Comparison of ENCODE assay signal across 9 mouse cellular contexts in the genomic region with DNA sequence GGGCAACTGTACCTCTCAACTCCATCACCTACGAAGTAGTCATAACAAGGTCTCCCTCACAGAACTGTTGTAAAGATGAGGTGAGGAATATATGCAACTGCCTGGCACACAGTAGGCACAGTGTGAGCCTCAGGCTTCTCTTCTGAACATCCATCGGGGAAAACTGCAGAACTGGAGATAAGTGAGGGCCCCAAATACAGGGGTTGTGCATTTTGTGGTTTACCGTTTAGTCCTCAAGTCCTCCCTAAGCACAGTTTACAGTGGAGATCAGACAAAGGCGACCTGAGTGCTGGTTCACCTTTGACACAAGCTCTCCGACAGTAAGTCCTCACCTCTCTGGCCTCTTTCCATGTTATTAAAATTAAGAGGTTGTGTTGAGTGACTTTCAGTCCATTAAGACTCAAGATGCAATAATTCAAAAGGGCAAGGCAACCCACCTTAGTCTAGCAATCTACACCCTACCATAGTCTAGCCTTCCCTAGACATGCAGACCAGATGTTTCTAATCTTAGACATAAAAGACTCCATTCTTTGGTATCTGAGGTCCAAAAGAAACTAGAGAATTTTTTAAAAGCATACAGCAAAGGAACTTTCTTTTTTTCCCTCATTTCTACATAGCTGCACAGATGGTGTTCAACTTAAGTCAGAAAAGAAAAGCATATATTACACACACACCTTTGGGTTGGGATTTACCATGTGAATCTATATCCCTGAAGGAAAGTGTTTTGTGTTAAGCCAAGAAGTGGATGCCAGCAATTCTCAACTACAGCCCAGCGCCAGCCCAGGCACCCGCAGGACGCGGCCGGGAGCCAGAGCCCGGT. TPM values are rescaled to one million over a fixed set of nuclear protein-coding genes. Genes with fewer than 3 reads are reported as not detected.
DNase-seq lines count a peak whose midpoint lies in the region; ATAC-seq lines count a peak whose summit lies in the region.
"Had no signal": no experiment of that assay in that cellular context is flagged by ENCODE, and none has a peak within 500 bp of the region (broad histone marks: within the 10 kb centered on the region; RNA-seq: fewer than 3 reads in every experiment).

No protein-coding gene starts in this region.

- no peaks in the 10 kb centered on the region for H3K9me3 ChIP-seq in heart, embryonic 14.5 days (ENCODE audit: control insufficient read depth, low read length)
- no peaks in the 10 kb centered on the region for H3K9me3 ChIP-seq in embryonic facial prominence, embryonic 13.5 days
- H3K9me3 ChIP-seq in hindbrain, embryonic 15.5 days = no peaks in the 10 kb centered on the region
- H3K9me3 ChIP-seq in midbrain, embryonic 13.5 days = no peaks in the 10 kb centered on the region

- no peaks in the 10 kb centered on the region for H3K27me3 ChIP-seq in heart, embryonic 14.5 days (ENCODE audit: control insufficient read depth, insufficient read depth, low read length)
- no peaks in the 10 kb centered on the region for H3K27me3 ChIP-seq in embryonic facial prominence, embryonic 13.5 days
- H3K27me3 ChIP-seq in hindbrain, embryonic 15.5 days = no peaks in the 10 kb centered on the region
- peaks cover 9% of the 10 kb centered on the region; the same call in 1 of the 2 replicates for H3K27me3 ChIP-seq in midbrain, embryonic 13.5 days

- ATAC-seq in heart, embryonic 14.5 days (ENCODE audit: insufficient number of reproducible peaks, insufficient read depth, low FRiP score, low read depth) = no peak
- ATAC-seq in embryonic facial prominence, embryonic 13.5 days (ENCODE audit: insufficient number of reproducible peaks, insufficient read depth, low FRiP score, low TSS enrichment, low read depth) = no peak
- no peak for ATAC-seq in hindbrain, embryonic 15.5 days (ENCODE audit: low FRiP score, low read depth)
- no peak for ATAC-seq in midbrain, embryonic 13.5 days
- ATAC-seq in megakaryocyte progenitor cell, adult 5-6 weeks (replicated peaks; ENCODE audit: poor library complexity) = no peak

- no peak for DNase-seq in heart, postnatal 4 days
- DNase-seq in gastrocnemius, postnatal 25 days = no peak
- no peak for DNase-seq in cerebellum, postnatal 10 days
- DNase-seq: cerebellum, adult 11 months had no signal

- H3K27ac ChIP-seq in heart, embryonic 14.5 days (replicated peaks in 1 of 2; ENCODE audit: control insufficient read depth in 1 of 2, insufficient read depth in 1 of 2, low read depth in 2 of 2, low read length in 2 of 2) = peak overlapping the region; percentile 74
- peak overlapping the region; percentile 94 for H3K27ac ChIP-seq in embryonic facial prominence, embryonic 13.5 days
- no peak overlapping the region for H3K27ac ChIP-seq in hindbrain, embryonic 15.5 days (replicated peaks)
- H3K27ac ChIP-seq in midbrain, embryonic 13.5 days = no peak overlapping the region

- H3K9ac ChIP-seq in heart, embryonic 14.5 days (ENCODE audit: low read length) = peak overlapping the region; percentile 69
- H3K9ac ChIP-seq in embryonic facial prominence, embryonic 13.5 days = peak overlapping the region; percentile 58
- H3K9ac ChIP-seq in hindbrain, embryonic 15.5 days = no peak overlapping the region
- H3K9ac ChIP-seq in midbrain, embryonic 13.5 days (replicated peaks) = peak overlapping the region; percentile 34; the same call in 1 of the 2 replicates

- H3K4me1 ChIP-seq in heart, embryonic 14.5 days (ENCODE audit: control insufficient read depth in 2 of 2, insufficient read depth in 2 of 2, low read length in 2 of 2) = peaks cover 17 to 29% of the 10 kb centered on the region in 2 experiments
- peaks cover 75% of the 10 kb centered on the region for H3K4me1 ChIP-seq in embryonic facial prominence, embryonic 13.5 days
- peaks cover 55% of the 10 kb centered on the region for H3K4me1 ChIP-seq in hindbrain, embryonic 15.5 days (replicated peaks)
- peaks cover 60% of the 10 kb centered on the region for H3K4me1 ChIP-seq in midbrain, embryonic 13.5 days (replicated peaks)

- no peaks in the 10 kb centered on the region for H3K36me3 ChIP-seq in heart, embryonic 14.5 days (ENCODE audit: control insufficient read depth, insufficient read depth, low read length)
- H3K36me3 ChIP-seq in embryonic facial prominence, embryonic 13.5 days = no peaks in the 10 kb centered on the region
- no peaks in the 10 kb centered on the region for H3K36me3 ChIP-seq in hindbrain, embryonic 15.5 days
- no peaks in the 10 kb centered on the region for H3K36me3 ChIP-seq in midbrain, embryonic 13.5 days

- 38% methylated on average over 11 of the region's 11 CpGs for WGBS in heart, embryonic 14.5 days
- WGBS in embryonic facial prominence, embryonic 13.5 days = 23% methylated on average over 11 of the region's 11 CpGs
- WGBS in hindbrain, embryonic 15.5 days = 34% methylated on average over 11 of the region's 11 CpGs
- 30% methylated on average over 11 of the region's 11 CpGs for WGBS in midbrain, embryonic 13.5 days

- H3K4me3 ChIP-seq in heart, embryonic 14.5 days (ENCODE audit: control insufficient read depth in 1 of 2, insufficient read depth in 1 of 2, low read depth in 1 of 2, low read length in 2 of 2) = peak overlapping the region; percentile 35 to 37
- H3K4me3 ChIP-seq in embryonic facial prominence, embryonic 13.5 days = peak overlapping the region; percentile 12; the same call in 1 of the 2 replicates
- H3K4me3 ChIP-seq in hindbrain, embryonic 15.5 days = no peak overlapping the region
- no peak overlapping the region for H3K4me3 ChIP-seq in midbrain, embryonic 13.5 days (replicated peaks)

- H3K4me2 ChIP-seq in heart, embryonic 14.5 days (ENCODE audit: low read length) = peak overlapping the region; percentile 69
- H3K4me2 ChIP-seq in embryonic facial prominence, embryonic 13.5 days = peak overlapping the region; percentile 47
- peak overlapping the region; percentile 43 for H3K4me2 ChIP-seq in hindbrain, embryonic 15.5 days
- peak overlapping the region; percentile 38 for H3K4me2 ChIP-seq in midbrain, embryonic 13.5 days (replicated peaks)

RNA-seq across cellular contexts. Expression of a gene that starts 40.7 kb away (rescaled TPM):
- 131 and 136 TPM in 2 replicates for polyA plus RNA-seq in heart, embryonic 14.5 days (2014; fragmentation: Nextera tagmentation; extraction: Ambion mirVana)
- total RNA-seq in heart, postnatal 4 days (2021) = 10 to 100 TPM; 62.4 to 63.3 TPM
- 141 and 145 TPM in 2 replicates for polyA plus RNA-seq in embryonic facial prominence, embryonic 13.5 days (2015; fragmentation: Nextera tagmentation; extraction: Ambion mirVana)
- 94.6 and 96.4 TPM in 2 replicates for polyA plus RNA-seq in hindbrain, embryonic 15.5 days (2015; fragmentation: Nextera tagmentation; extraction: Ambion mirVana)
- 103 TPM in 2 replicates for polyA plus RNA-seq in midbrain, embryonic 13.5 days (2015; fragmentation: Nextera tagmentation; extraction: Ambion mirVana)
- 10 to 100 TPM; 26.0 to 26.3 TPM for total RNA-seq in gastrocnemius, postnatal 25 days (2021)
- total RNA-seq in megakaryocyte progenitor cell, adult 5-6 weeks (2015) = 108 and 136 TPM in 2 replicates
- total RNA-seq in megakaryocyte progenitor cell, adult 5-6 weeks (2017) = 71.6 and 83.0 TPM in 2 replicates

RNA-seq across cellular contexts. Expression of a gene that starts 53.1 kb away (rescaled TPM):
- polyA plus RNA-seq in heart, embryonic 14.5 days (2014; fragmentation: Nextera tagmentation; extraction: Ambion mirVana) = 99.4 and 112 TPM in 2 replicates
- total RNA-seq in heart, postnatal 4 days (2021) = 100 to 1,000 TPM; 632 to 678 TPM
- 21.9 and 27.7 TPM in 2 replicates for polyA plus RNA-seq in embryonic facial prominence, embryonic 13.5 days (2015; fragmentation: Nextera tagmentation; extraction: Ambion mirVana)
- polyA plus RNA-seq in hindbrain, embryonic 15.5 days (2015; fragmentation: Nextera tagmentation; extraction: Ambion mirVana) = 62.3 and 66.1 TPM in 2 replicates
- 46.6 and 48.0 TPM in 2 replicates for polyA plus RNA-seq in midbrain, embryonic 13.5 days (2015; fragmentation: Nextera tagmentation; extraction: Ambion mirVana)
- total RNA-seq in gastrocnemius, postnatal 25 days (2021) = 1,000 to 10,000 TPM; 3,024 to 3,244 TPM
- total RNA-seq in megakaryocyte progenitor cell, adult 5-6 weeks (2015) = 4.7 and 4.8 TPM in 2 replicates
- total RNA-seq in megakaryocyte progenitor cell, adult 5-6 weeks (2017) = 6.7 and 7.8 TPM in 2 replicates

Comparison
In these comparisons a context has a peak if more than half of its experiments do, and no peak if none do; other contexts are left out.
1. H3K27ac ChIP-seq: peak in heart, embryonic 14.5 days (2 of 2) and embryonic facial prominence, embryonic 13.5 days (single experiment); none in hindbrain, embryonic 15.5 days (single experiment) and midbrain, embryonic 13.5 days (single experiment).
2. H3K4me3 ChIP-seq: peak in heart, embryonic 14.5 days (2 of 2) and embryonic facial prominence, embryonic 13.5 days (single experiment); none in hindbrain, embryonic 15.5 days (single experiment) and midbrain, embryonic 13.5 days (single experiment).
3. Peak in every context shown above with its lines, with median percentiles within 50 percentile points of each other: H3K4me2 ChIP-seq.